Mouse (Mus musculus): ENCODE data around the gene Tbx1.

Tbx1 gene

DNA sequence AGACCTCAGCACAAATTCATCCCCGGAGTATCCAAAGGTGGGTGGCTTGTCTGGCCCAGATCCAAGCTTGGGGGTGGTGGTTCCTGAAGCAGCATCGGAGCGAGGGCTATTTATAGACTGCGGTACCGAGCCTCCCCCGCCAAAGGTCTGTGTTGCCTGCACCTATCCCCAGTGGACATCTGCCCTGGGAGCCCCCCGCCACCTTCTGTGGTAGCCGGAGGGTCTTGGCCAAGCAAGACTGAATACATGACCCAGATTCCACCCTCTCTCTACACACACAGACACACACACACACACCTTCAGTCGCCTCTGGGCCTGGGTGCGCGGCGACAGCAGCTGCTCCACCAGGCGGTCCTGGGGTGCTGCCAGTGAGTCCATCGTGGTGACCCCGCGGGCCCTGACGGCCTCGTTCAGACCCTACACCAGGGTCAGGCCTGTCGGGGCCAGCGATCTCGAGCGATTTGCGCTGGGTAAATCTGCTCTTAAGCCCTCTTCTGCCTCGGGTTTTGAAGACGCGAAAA lies 35.4 kb upstream of the Tbx1 start:
- Histone ChIP-seq H3K4me3 (replicated peaks; ENCODE audit: low read length) (peak overlapping the region; percentile 77), H3K27me3 (ENCODE audit: insufficient read depth, low read length) (peaks cover 97% of the 10 kb centered on the region), H3K4me1 (replicated peaks; ENCODE audit: low read depth, low read length) (peaks cover 68% of the 10 kb centered on the region), H3K36me3 (ENCODE audit: insufficient read depth, low read length) (no peaks in the 10 kb centered on the region), H3K9me3 (ENCODE audit: low read length) (no peaks in the 10 kb centered on the region; the same call in 1 of the 2 replicates)
- TF ChIP-seq NANOG (IDR thresholded peaks at IDR 0.05; ENCODE audit: borderline replicate concordance, low read length) (no peak), POU5F1 (IDR thresholded peaks at IDR 0.05; ENCODE audit: borderline replicate concordance, low read length) (no peak), CTCF (conservative IDR thresholded peaks at IDR 0.05; ENCODE audit: low read length) (no peak)

DNA sequence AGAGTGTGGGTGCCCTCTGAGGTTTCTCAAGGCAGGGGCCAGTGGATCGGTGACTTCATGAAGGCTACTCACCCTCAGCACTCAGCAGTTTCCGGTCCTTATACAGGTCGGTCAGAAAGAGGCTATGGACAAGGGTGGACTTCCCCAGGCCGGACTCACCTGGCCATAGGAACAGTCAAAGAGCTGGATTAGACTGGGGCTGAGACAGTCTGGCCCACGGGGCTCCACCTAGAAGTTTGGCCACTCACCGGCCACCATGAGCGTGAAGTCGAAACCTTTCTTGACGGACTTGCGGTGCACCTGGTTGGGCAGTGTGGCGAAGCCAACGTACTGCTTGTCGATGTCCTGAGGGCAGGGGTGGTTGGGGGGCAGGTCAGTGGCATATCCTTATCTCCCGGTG lies 34.6 kb upstream of the Tbx1 start:
- peaks cover 96% of the 10 kb centered on the region for H3K27me3 ChIP-seq (ENCODE audit: insufficient read depth, low read length)
- H3K4me3 ChIP-seq (replicated peaks; ENCODE audit: low read length), result no peak overlapping the region
- TF ChIP-seq NANOG (IDR thresholded peaks at IDR 0.05; ENCODE audit: borderline replicate concordance, low read length), result no peak
- TF ChIP-seq POU5F1 (IDR thresholded peaks at IDR 0.05; ENCODE audit: borderline replicate concordance, low read length), result no peak
- no peak for TF ChIP-seq CTCF (conservative IDR thresholded peaks at IDR 0.05; ENCODE audit: low read length)
- H3K4me1 ChIP-seq (replicated peaks; ENCODE audit: low read depth, low read length), result peaks cover 70% of the 10 kb centered on the region
- H3K9me3 ChIP-seq (ENCODE audit: low read length), result no peaks in the 10 kb centered on the region; the same call in 1 of the 2 replicates
- no peaks in the 10 kb centered on the region for H3K36me3 ChIP-seq (ENCODE audit: insufficient read depth, low read length)

DNA sequence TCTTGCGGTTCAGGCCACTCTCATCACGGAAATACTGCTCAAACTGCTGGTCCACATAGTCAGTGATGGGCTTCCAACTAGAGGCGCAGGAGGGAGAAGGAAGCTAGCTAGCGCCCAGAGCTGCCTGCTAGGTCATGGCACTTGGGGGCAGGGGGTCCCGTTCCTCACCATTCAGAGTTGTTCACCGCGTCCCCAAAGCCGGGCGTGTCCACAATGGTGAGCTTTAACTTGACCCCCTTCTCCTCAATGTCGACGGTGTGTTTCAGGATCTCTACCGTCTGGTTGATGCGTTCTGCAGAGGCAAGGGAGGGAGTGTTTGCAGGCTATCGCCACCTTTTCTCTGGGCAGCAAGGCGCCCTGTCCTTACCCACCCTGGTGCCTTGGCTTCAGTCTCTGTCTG lies 34.2 kb upstream of the Tbx1 start:
- Histone ChIP-seq H3K4me1 (replicated peaks; ENCODE audit: low read depth, low read length) (peaks cover 70% of the 10 kb centered on the region), H3K36me3 (ENCODE audit: insufficient read depth, low read length) (no peaks in the 10 kb centered on the region), H3K27me3 (ENCODE audit: insufficient read depth, low read length) (peaks cover 98% of the 10 kb centered on the region), H3K4me3 (replicated peaks; ENCODE audit: low read length) (no peak overlapping the region), H3K9me3 (ENCODE audit: low read length) (no peaks in the 10 kb centered on the region; the same call in 1 of the 2 replicates)
- no peak for TF ChIP-seq POU5F1 (IDR thresholded peaks at IDR 0.05; ENCODE audit: borderline replicate concordance, low read length)
- no peak for TF ChIP-seq NANOG (IDR thresholded peaks at IDR 0.05; ENCODE audit: borderline replicate concordance, low read length)
- TF ChIP-seq CTCF (conservative IDR thresholded peaks at IDR 0.05; ENCODE audit: low read length), result no peak

GRCm38 (mm10) chr16:18623751-18624540 lies 33.5 kb upstream of the Tbx1 start:
- Histone ChIP-seq H3K4me3 (replicated peaks; ENCODE audit: low read length) (no peak overlapping the region), H3K27me3 (ENCODE audit: insufficient read depth, low read length) (peaks cover 98% of the 10 kb centered on the region), H3K9me3 (ENCODE audit: low read length) (no peaks in the 10 kb centered on the region; the same call in 1 of the 2 replicates), H3K4me1 (replicated peaks; ENCODE audit: low read depth, low read length) (peaks cover 66% of the 10 kb centered on the region), H3K36me3 (ENCODE audit: insufficient read depth, low read length) (no peaks in the 10 kb centered on the region)
- no peak for TF ChIP-seq POU5F1 (IDR thresholded peaks at IDR 0.05; ENCODE audit: borderline replicate concordance, low read length)
- TF ChIP-seq NANOG (IDR thresholded peaks at IDR 0.05; ENCODE audit: borderline replicate concordance, low read length), result no peak
- TF ChIP-seq CTCF (conservative IDR thresholded peaks at IDR 0.05; ENCODE audit: low read length), result no peak

DNA sequence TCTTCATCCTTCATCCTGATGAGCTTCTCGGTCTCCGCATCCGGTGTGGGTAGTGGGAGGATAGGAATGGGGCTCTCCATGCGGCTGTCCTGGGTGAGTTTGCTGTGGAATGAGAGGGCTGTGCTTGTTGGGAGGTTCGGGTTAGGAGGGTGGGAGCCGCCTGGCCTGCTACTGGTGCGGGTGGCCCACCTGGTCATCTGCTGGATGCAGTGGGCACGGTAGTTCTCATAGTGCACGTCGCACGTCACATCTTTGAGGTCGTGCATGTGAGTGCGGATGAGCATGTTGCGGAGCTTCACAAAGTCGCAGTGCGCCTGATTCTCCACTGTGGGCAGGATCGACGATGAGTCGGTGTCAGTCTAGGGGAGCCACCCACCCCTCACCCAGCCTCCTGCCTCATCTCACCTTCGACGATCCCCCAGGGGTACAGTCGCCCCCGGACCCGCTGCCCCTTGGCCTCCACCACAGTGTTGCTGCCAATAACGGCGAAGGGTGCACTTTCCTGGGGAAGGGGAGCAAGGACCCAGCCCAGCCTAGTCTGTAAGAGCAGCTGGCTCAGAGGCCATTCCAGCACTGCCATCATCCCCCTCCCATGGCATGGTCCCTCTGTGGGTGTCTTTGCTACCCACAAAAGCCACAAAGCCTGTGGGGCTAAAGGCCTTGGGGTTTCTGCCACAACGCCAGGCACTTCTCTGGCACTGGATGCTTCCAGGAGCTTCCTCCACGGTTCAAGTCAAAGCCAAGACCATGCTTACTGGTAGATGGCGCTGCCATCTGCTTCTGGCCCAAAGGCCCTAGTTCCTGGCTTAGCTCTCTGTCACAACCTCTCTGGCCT lies 32.7 kb upstream of the Tbx1 start:
- no peaks in the 10 kb centered on the region for H3K36me3 ChIP-seq (ENCODE audit: insufficient read depth, low read length)
- H3K4me1 ChIP-seq (replicated peaks; ENCODE audit: low read depth, low read length), result peaks cover 58% of the 10 kb centered on the region
- TF ChIP-seq CTCF (conservative IDR thresholded peaks at IDR 0.05; ENCODE audit: low read length) (no peak), NANOG (IDR thresholded peaks at IDR 0.05; ENCODE audit: borderline replicate concordance, low read length) (no peak), POU5F1 (IDR thresholded peaks at IDR 0.05; ENCODE audit: borderline replicate concordance, low read length) (no peak)
- peaks cover 98% of the 10 kb centered on the region for H3K27me3 ChIP-seq (ENCODE audit: insufficient read depth, low read length)
- peak overlapping the region; percentile 13; the same call in 1 of the 2 replicates for H3K4me3 ChIP-seq (replicated peaks; ENCODE audit: low read length)
- H3K9me3 ChIP-seq (ENCODE audit: low read length), result no peaks in the 10 kb centered on the region

- Histone ChIP-seq H3K4me3 (replicated peaks; ENCODE audit: low read length) (peak within 1 kb of the TSS; percentile 79), H3K36me3 (ENCODE audit: insufficient read depth, low read length) (no peaks in the 10 kb centered on the region), H3K4me1 (replicated peaks; ENCODE audit: low read depth, low read length) (peaks cover 55% of the 10 kb centered on the region)
These were observed 31.5 kb upstream of the Tbx1 start, which contains the start of gene Gp1bb for GRCm38 (mm10) chr16:18622019-18622418. TSS of gene Gp1bb (minus strand) at chr16:18622403.

GRCm38 (mm10) chr16:18621362-18622001 lies 31.0 kb upstream of the Tbx1 start:
- Histone ChIP-seq H3K9me3 (ENCODE audit: low read length) (no peaks in the 10 kb centered on the region), H3K4me3 (replicated peaks; ENCODE audit: low read length) (peak overlapping the region; percentile 79), H3K4me1 (replicated peaks; ENCODE audit: low read depth, low read length) (peaks cover 53% of the 10 kb centered on the region), H3K27me3 (ENCODE audit: insufficient read depth, low read length) (peaks cover 99% of the 10 kb centered on the region), H3K36me3 (ENCODE audit: insufficient read depth, low read length) (no peaks in the 10 kb centered on the region)
- no peak for TF ChIP-seq POU5F1 (IDR thresholded peaks at IDR 0.05; ENCODE audit: borderline replicate concordance, low read length)
- no peak for TF ChIP-seq CTCF (conservative IDR thresholded peaks at IDR 0.05; ENCODE audit: low read length)
- no peak for TF ChIP-seq NANOG (IDR thresholded peaks at IDR 0.05; ENCODE audit: borderline replicate concordance, low read length)

More at GRCm38 (mm10) chr16:18622019-18622418, 31.5 kb upstream of the Tbx1 start, which contains the start of gene Gp1bb:
- TF ChIP-seq CTCF (conservative IDR thresholded peaks at IDR 0.05; ENCODE audit: low read length), result no peak
- no peak for TF ChIP-seq NANOG (IDR thresholded peaks at IDR 0.05; ENCODE audit: borderline replicate concordance, low read length)
- no peak for TF ChIP-seq POU5F1 (IDR thresholded peaks at IDR 0.05; ENCODE audit: borderline replicate concordance, low read length)
- Histone ChIP-seq H3K27me3 (ENCODE audit: insufficient read depth, low read length) (peaks cover 98% of the 10 kb centered on the region), H3K9me3 (ENCODE audit: low read length) (no peaks in the 10 kb centered on the region)

Measured in E14TG2a.4 (cell line).